Mouse (Mus musculus): ENCODE measurements around the gene Fam124a. TPM values are rescaled to one million over a fixed set of nuclear protein-coding genes. Genes with fewer than 3 reads are reported as not detected.

The Fam124a gene
- 2.3 and 2.9 TPM in 2 replicates for polyA plus RNA-seq (2012; rRNA removed)

DNA sequence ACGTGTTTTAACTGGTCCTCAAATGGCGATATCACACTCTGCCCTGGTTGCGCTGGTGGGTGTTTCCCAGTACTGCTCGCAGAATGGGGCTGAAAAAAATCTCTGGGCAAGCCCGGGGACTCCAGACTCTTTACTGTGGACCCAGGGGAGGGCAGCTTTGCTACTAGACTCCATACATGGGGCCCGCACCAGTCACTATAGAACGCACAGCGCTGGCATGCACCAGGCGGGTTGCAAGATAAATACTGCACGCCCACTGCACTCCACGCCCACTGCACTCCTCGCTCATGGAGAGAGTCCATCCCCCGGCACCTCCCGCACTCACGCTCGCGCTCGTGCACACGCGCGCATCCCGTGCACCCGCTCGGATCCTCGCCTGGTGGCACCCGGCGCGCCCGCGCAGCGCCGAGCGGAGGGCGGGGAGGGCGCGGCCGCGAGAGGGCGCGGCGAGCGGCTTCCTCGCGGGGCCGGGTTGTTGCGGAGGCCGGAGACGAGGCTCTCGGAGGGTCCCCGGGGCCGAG, at the start of gene Fam124a:
Gene Fam124a (plus strand): TSS at position 429 of the 521 bp plus-strand sequence.

DNA sequence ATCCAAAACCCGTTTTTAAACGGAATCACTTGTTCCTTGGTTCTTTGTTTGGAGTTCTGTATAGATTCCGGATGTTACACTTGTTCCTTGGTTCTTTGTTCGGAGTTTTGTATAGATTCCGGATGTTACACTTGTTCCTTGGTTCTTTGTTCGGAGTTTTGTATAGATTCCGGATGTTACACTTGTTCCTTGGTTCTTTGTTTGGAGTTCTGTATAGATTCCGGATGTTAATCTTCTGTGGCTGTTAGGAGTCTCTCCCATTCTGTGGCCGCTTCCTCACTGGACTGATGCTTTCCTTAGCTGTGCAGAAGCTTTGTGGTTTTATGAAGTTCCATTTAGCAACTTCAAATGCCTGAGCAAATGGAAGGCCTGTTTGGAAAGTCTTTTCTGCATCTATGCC, 11.3 kb downstream of the Fam124a start, which contains the start of gene Gm4131:
Gene Gm4131 (minus strand): TSS at position 101 of the 400 bp plus-strand sequence.

Other genes with a start within 250 kb of the Fam124a start
- gene Gucy1b2, start 99.4 kb upstream of the Fam124a start, polyA plus RNA-seq (2012; rRNA removed): not detected in 2 replicates
- gene Gm4131, start 11.2 kb downstream of the Fam124a start, polyA plus RNA-seq (2012; rRNA removed): not detected in 2 replicates
- not detected in 2 replicates for gene Serpine3, start 107.9 kb downstream of the Fam124a start, polyA plus RNA-seq (2012; rRNA removed)
- 2.0 and 3.1 TPM in 2 replicates for gene Ints6, start 205.4 kb downstream of the Fam124a start, polyA plus RNA-seq (2012; rRNA removed)

Measured in stomach, adult 2 months (tissue).